Mouse (Mus musculus) left cerebral cortex, adult 18-20 months (tissue): ENCODE data around the gene Gm13102. TPM values are rescaled to one million over a fixed set of nuclear protein-coding genes. Genes with fewer than 3 reads are reported as not detected.
"Not testable (repeated sequence)": the region's sequence is repeated elsewhere in the genome, so short reads cannot be mapped to it uniquely, and the experiment has no call there.

Experiments used
- DNase-seq, 2 experiments: peaks; one replicate each; pipeline ENCODE4 v3.0.0; 2021 to 2022; ENCODE audit warnings: low spot score in 2 of 2, mixed read lengths in 1 of 2
- long read RNA-seq, 2 experiments: library from polyadenylated mRNA; stranded (forward); transcript quantifications; one replicate each; pipeline ENCODE4 v2.0.0; 2021
- total RNA-seq, 2 experiments: library from RNA; stranded (reverse); gene quantifications; 2 replicates each; pipeline ENCODE4 v1.2.3; 2021

Gene Gm13102
- not detected for total RNA-seq
- long read RNA-seq, experiment 1 = 0 reads
- long read RNA-seq, experiment 2 = 0 reads

DNA sequence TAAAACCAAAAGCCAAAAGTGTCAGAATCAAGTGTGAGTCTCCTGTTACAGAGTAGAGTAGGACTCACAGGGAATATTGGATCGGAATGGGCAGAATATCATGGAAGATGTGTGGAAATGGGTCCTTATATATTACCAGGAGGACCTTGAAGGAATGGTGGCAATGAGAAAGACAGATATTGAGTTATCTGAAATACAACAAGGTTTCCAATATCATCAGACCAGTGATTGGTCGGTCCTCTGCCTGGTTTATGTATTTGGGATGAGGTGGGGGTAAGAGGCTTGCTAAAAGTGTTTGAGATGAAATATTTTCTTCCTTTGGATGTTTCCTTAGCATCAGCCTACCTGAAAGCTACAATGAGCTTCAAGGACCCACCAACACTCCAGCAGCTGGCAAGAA, at the start of gene Gm13102:
Gene Gm13102, plus strand, starts transcription at position 301 of the 400 bp plus-strand sequence.
- DNase-seq = not testable (repeated sequence)

DNA sequence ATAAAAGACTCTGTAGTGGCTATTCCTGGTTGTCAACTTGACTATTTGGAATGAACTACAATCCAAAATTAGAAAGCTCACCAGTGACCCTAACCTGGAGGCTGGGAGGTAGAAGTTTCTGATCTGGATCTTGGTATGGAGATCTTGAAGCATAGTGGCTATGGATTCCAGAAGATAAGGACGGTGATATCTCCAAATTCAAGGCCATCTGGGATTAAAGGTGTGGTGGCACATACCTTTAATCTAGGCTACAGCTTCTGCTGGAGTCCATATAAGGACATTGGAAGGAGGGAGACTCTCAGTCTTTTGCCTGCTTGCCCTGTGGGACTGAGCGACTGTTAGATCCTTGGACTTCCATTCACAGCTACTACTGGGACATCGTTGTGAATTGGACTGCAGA, 47.4 kb upstream of the Gm13102 start, which contains the start of gene Pramel4:
Gene Pramel4, plus strand, starts transcription at position 301 of the 400 bp plus-strand sequence.
- DNase-seq = not testable (repeated sequence)

Other genes starting within 250 kb of the Gm13102 start
- not detected for gene Pramef6, start 206.1 kb upstream of the Gm13102 start, total RNA-seq
- not detected for gene Pramef25, start 155.5 kb upstream of the Gm13102 start, total RNA-seq
- gene Gm13101, start 139.5 kb upstream of the Gm13102 start, total RNA-seq = not detected
- not detected for gene Pramef17, start 112.1 kb upstream of the Gm13102 start, total RNA-seq
- not detected for gene Pramel4, start 47.3 kb upstream of the Gm13102 start, total RNA-seq
- gene Oog3, start 56.2 kb downstream of the Gm13102 start, total RNA-seq = not detected
- not detected for gene Oog2, start 84.2 kb downstream of the Gm13102 start, total RNA-seq
- gene C87977, start 106.8 kb downstream of the Gm13102 start, total RNA-seq = not detected
- gene Pramel5, start 174.0 kb downstream of the Gm13102 start, total RNA-seq = not detected
- gene Gm13128, start 223.8 kb downstream of the Gm13102 start, total RNA-seq = not detected